Mouse (Mus musculus) embryo, embryonic 10.5 days (tissue): ENCODE data around the gene Kifc1.
A peak's percentile ranks its signal among the peaks of the same experiment; 100 is the strongest.
"Not testable (repeated sequence)": the region's sequence is repeated elsewhere in the genome, so short reads cannot be mapped to it uniquely, and the experiment has no call there.

Experiments used
- DNase-seq: peaks from one replicate; pipeline ENCODE4 v3.0.0-alpha.2; 2015; ENCODE audit warnings: low spot score

The Kifc1 gene

GRCm38 (mm10) chr17:33918293-33919203 is 28.1 kb upstream of the Kifc1 start:
- DNase-seq = no peak

DNA sequence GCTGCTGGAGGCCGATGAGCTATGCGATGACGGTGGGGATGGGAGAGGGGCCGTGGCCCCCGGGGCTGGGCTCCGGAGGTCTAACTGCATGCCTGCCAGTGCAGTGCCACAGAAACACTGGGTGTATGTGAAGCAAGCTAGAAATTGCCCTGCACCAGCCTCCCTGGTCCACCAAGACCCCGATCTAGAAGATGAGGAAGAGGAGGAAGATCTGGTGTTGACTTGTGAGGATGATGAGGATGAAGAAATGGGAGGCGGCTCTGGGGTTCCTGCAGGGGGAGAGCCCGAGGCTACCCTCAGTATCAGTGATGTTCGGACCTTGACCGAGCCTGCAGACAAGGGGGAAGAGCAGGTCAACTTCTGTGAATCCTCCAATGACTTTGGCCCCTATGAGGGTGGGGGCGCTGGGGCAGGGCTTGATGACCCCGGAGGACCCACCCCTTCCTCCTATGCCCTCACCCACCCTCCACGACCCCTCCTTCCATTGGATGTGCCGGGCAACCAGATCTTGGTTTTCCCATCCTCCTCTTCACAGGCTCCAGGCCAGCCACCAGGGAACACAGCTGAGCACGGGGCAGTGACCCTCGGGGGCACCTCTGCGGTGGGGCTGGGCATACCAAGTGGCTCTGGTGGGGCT is 27.3 kb upstream of the Kifc1 start:
- DNase-seq = no peak

- no peak for DNase-seq
These were observed 26.6 kb upstream of the Kifc1 start for GRCm38 (mm10) chr17:33916847-33917655.

- DNase-seq = peak; percentile 84
These were observed 25.8 kb upstream of the Kifc1 start for GRCm38 (mm10) chr17:33916294-33916693.

- DNase-seq = peak; percentile 99
These were observed 25.3 kb upstream of the Kifc1 start, which contains the start of the genes Tapbp and Zbtb22 for GRCm38 (mm10) chr17:33915671-33916250. Tapbp (plus strand) TSS chr17:33915899. Zbtb22 (plus strand) TSS chr17:33915904.

GRCm38 (mm10) chr17:33914969-33915391 is 24.5 kb upstream of the Kifc1 start:
- DNase-seq = no peak

DNA sequence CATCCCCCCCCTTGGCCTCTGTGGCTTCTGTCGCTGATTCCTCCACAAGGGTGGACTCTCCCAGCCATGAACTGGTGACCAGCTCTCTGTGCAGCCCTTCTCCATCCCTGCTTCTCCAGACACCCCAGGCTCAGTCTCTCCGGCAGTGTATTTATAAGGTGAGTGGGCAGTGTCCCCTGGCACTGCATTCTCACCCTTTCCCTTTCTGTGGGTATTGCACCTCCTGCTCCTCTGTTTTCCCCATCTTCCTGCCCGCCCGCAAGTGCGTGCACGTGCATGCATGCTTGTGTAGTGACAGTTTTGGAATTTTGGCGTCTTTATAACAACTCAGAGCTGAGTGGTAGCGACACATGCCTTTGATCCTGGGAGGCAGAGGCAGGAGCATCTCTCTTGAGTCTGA is 23.4 kb upstream of the Kifc1 start:
- no peak for DNase-seq

DNA sequence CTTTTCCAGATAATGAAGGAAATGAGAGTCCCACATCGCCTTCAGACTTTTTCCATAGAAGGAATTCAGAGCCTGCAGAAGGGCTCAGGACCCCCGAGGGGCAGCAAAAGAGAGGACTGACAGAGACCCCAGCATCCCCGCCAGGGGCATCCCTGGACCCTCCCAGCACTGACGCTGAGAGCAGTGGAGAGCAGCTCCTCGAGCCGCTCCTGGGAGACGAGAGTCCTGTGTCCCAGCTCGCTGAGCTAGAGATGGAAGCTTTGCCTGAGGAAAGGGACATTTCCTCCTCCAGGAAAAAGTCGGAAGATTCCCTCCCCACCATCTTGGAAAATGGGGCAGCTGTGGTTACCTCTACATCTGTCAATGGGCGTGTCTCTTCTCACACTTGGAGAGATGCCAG is 22.8 kb upstream of the Kifc1 start:
- DNase-seq = no peak

DNA sequence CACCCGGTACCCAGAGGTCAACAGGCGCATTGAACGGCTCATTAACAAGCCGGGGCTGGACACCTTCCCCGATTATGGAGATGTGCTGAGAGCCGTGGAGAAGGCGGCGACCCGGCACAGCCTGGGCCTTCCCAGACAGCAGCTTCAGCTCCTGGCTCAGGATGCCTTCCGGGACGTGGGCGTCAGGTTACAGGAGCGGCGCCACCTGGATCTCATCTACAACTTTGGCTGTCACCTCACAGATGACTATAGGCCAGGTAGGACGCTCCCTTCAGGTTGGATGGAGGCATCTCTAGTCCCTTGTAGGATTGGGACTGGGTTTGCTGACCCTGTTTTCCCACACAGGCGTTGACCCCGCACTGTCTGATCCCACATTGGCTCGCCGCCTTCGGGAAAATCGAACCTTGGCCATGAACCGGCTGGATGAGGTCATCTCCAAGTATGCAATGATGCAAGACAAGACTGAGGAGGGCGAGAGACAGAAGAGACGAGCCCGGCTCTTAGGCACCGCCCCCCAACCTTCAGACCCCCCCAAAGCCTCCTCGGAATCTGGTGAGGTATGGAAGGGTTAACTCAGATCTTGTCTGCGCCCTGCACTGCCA is 21.5 kb upstream of the Kifc1 start:
- DNase-seq = no peak

DNA sequence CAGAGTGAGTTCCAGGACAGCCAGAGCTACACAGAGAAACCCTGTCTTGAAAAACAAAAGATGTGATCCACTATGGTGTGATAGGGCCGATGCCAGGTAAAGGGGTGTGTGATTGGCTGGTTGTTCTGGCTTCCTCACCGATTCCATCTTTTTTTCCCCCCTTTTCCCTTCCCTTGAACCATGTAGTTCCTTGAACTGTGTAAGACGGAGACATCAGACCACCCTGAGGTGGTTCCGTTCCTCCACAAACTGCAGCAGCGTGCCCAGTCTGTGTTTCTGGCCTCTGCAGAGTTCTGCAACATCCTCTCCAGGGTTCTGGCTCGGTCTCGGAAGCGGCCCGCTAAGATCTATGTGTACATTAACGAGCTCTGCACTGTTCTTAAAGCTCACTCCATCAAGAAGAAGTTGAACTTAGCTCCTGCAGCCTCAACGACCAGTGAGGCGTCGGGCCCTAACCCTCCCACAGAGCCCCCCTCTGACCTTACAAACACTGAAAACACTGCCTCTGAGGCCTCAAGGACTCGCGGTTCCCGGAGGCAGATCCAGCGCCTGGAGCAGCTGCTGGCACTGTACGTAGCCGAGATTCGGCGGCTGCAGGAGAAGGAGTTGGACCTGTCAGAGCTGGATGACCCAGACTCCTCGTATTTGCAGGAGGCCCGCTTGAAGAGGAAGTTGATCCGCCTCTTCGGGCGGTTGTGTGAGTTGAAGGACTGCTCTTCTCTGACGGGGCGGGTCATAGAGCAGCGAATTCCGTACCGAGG is 20.8 kb upstream of the Kifc1 start:
- no peak for DNase-seq

- DNase-seq = no peak
These were observed 20.0 kb upstream of the Kifc1 start for GRCm38 (mm10) chr17:33910346-33911051.

DNA sequence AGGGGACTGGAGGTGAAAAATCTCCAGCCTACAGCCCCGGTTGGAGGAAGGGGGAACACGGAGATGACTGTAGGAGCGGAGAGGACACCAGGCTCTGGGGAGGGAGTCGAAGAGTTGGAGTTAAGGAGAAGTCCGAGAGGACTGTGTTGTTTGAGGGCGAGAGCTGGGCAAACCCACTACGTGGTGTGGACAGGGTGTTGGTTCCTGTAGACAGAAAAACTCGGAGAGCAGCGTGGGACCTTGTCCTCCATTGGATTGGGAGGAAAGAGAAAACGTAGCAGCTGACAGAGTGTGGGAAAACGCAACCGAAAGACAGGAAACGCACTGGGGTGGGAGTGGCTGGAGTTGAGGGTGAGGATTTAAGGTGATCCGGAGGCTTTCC is 19.4 kb upstream of the Kifc1 start:
- peak; percentile 38 for DNase-seq

DNA sequence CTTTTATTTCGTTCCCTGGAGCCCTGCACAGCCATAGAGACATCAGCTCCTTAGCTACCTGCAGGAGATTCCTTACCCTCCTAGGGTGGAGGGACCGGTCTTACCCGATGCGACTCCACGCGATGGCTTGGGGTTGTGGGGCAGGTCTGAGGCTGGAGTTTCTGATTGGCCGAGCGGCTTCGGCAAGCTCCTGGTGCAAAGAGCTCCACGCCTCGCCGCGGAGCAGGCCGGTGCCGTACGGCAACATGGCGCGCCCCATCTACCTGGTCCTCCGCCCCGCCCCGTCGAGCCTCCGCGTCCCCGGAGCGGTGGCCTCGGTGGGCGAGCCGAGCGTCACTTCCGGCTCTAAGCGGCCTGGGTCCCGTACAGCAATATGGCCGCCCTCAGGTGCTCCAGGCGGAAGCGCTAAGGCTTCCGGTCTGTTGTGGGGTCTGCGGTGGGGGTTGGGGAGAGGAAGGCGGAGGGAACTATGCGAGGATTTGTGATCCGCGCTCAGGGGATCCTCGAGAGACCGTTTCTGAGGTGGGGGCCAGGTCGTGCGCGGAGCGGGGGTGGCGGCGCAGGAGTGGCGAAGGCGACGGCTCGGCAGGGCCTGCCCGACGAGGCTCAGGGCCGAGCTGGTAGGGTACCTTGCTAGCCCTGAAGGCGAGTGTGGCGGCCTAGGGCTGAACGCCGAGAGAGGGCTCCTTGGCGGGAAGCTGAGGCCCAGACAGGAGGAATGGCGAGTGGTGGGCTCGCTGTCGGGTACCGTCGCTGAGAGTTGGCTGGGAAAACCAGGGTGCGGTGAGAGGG is 18.8 kb upstream of the Kifc1 start, which contains the start of gene Daxx:
Gene Daxx (plus strand): TSS at position 338 of the 792 bp plus-strand sequence.
- DNase-seq = peak; percentile 99

GRCm38 (mm10) chr17:33908331-33909076 is 18.0 kb upstream of the Kifc1 start:
- peak; percentile 45 for DNase-seq

DNA sequence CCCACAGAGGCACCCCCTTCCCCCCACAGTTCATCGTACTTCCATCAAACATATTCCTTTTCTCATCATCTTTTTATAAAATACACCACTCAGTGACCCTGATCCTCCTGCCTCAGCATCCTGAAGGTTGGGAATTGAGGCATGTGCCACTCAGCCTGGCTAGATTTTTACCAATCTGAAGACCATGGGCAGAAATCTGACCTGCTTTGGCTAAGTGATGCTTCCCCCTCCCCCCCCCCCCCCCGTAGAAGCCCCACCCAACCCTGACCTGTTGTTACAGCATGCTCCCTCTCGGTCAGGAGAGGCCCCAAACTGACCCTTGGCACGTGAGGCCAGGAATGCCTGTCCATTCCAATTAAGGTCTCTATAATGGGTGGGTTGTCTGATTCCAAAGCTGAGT is 14.4 kb upstream of the Kifc1 start, which contains the start of gene Platr17:
Gene Platr17 (plus strand): TSS at position 301 of the 400 bp plus-strand sequence.
- not testable (repeated sequence) for DNase-seq

GRCm38 (mm10) chr17:33903911-33904651 is 13.6 kb upstream of the Kifc1 start:
- not testable (repeated sequence) for DNase-seq

- no peak for DNase-seq
These were observed 12.0 kb upstream of the Kifc1 start for GRCm38 (mm10) chr17:33902491-33902890.

DNA sequence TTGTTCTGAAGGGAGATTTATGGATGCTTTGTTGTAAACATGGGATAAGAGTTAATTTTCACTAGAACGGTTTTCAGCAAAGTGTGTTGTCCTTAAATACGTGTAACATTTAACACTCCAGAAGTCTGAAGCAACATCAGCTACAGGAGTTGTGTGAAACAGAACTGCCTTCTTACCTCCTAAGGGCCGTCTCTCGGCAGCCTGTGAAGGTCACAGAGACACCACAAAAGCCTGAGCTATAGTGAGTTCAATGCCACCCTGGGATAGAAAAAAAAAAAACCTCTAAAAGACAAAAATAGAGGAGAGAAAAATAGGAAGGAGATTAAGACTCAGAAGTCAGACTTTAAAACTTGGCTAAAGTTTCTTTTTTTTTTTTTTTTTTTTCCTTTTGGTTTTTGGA is 11.6 kb upstream of the Kifc1 start:
- DNase-seq = no peak
